24 mouse cellular contexts compared by ENCODE assay signal in genomic region chr16:76422531-76422930, GRCm38 (mm10).
"Had no signal": no experiment of that assay in that cellular context is flagged by ENCODE, and none has a peak within 500 bp of the region (broad histone marks: within the 10 kb centered on the region; RNA-seq: fewer than 3 reads in every experiment).

No protein-coding gene starts in this region.

- H3K4me3 ChIP-seq: layer of hippocampus, adult 2 months; left cerebral cortex, adult 2 months; limb, embryonic 13.5 days; liver, embryonic 12.5 days; liver, embryonic 15.5 days; neural tube, embryonic 13.5 days had no signal

- H3K9me3 ChIP-seq: limb, embryonic 13.5 days; liver, embryonic 12.5 days; liver, embryonic 15.5 days; neural tube, embryonic 13.5 days had no signal

- H3K4me1 ChIP-seq: limb, embryonic 13.5 days; liver, embryonic 12.5 days; liver, embryonic 15.5 days; neural tube, embryonic 13.5 days had no signal

- ATAC-seq: intestine, embryonic 16.5 days; liver, embryonic 12.5 days had no signal

- H3K36me3 ChIP-seq: limb, embryonic 13.5 days; liver, embryonic 12.5 days; liver, embryonic 15.5 days; neural tube, embryonic 13.5 days had no signal

- DNase-seq: kidney, adult 18-20 months; kidney, adult 9 months; kidney, postnatal 25 days; layer of hippocampus, postnatal 36 days; left cerebral cortex, postnatal 4 days; liver; lung, adult 2 months; lung, postnatal 14 days; lung, postnatal 4 days; midbrain, embryonic 14.5 days; right cerebral cortex, adult 18-20 months; right cerebral cortex, postnatal 14 days; right cerebral cortex, postnatal 4 days; thymus, adult 2 months; thymus, postnatal 14 days; thymus, postnatal 4 days had no signal

- H3K27ac ChIP-seq: layer of hippocampus, adult 2 months; left cerebral cortex, adult 2 months; limb, embryonic 13.5 days; liver, embryonic 12.5 days; liver, embryonic 15.5 days; neural tube, embryonic 13.5 days; stomach, postnatal 0 days had no signal

- H3K27me3 ChIP-seq: limb, embryonic 13.5 days; liver, embryonic 12.5 days; liver, embryonic 15.5 days; neural tube, embryonic 13.5 days had no signal
